Mouse (Mus musculus) testis, adult 2 months (tissue): Measurements from ENCODE around the gene Acot4. TPM values are rescaled to one million over a fixed set of nuclear protein-coding genes. Genes with fewer than 3 reads are reported as not detected.
A peak's percentile ranks its signal among the peaks of the same experiment; 100 is the strongest.
"Not testable (repeated sequence)": the region's sequence is repeated elsewhere in the genome, so short reads cannot be mapped to it uniquely, and the experiment has no call there.

Source experiments
- H3K27ac ChIP-seq: fragments of 200-500 bp; 2 replicates; pipeline ENCODE4 v1.5.1; 2012; ENCODE audit warnings: low read depth, low read length; ENCODE audit not compliant: control insufficient read depth, insufficient read depth
- H3K27me3 ChIP-seq: fragments of 200-500 bp; 2 replicates; pipeline ENCODE4 v1.6.1; 2012; ENCODE audit warnings: mild to moderate bottlenecking, low read length, moderate library complexity; ENCODE audit not compliant: control insufficient read depth, insufficient read depth
- H3K36me3 ChIP-seq: fragments of 200-500 bp; 2 replicates; pipeline ENCODE4 v1.6.1; 2012; ENCODE audit warnings: mild to moderate bottlenecking, low read length; ENCODE audit not compliant: control insufficient read depth, insufficient read depth
- H3K4me1 ChIP-seq: fragments of 200-500 bp; 2 replicates; pipeline ENCODE4 v1.6.1; 2012; ENCODE audit warnings: low read length; ENCODE audit not compliant: control insufficient read depth, insufficient read depth
- H3K4me3 ChIP-seq: fragments of 200-500 bp; 2 replicates; pipeline ENCODE4 v1.5.1; 2012; ENCODE audit warnings: low read depth, mild to moderate bottlenecking, low read length, moderate library complexity, mixed read lengths; ENCODE audit not compliant: control insufficient read depth
- CTCF ChIP-seq: fragments of 200-500 bp; IDR thresholded peaks from 2 replicates; pipeline ENCODE4 v1.5.1; 2012; ENCODE audit warnings: low read depth, mild to moderate bottlenecking, inconsistent platforms, low read length, moderate library complexity; ENCODE audit not compliant: control insufficient read depth, insufficient read depth, insufficient replicate concordance
- POLR2A ChIP-seq: fragments of 200-500 bp; IDR thresholded peaks from 2 replicates; pipeline ENCODE4 v1.6.1; 2012; ENCODE audit warnings: low read depth, mild to moderate bottlenecking, inconsistent platforms, low read length, moderate library complexity; ENCODE audit not compliant: control insufficient read depth
- polyA plus RNA-seq: library from polyadenylated mRNA; depleted of rRNA; stranded (reverse); fragments of >200 nt; gene quantifications from 2 replicates; pipeline ENCODE4 v1.2.3, GENCODE M21; 2012

The Acot4 gene
- polyA plus RNA-seq, 1 experiment: 0.11 TPM

GRCm38 (mm10) chr12:84023052-84023745 is 15.0 kb upstream of the Acot4 start:
- Histone ChIP-seq H3K27ac (no peak overlapping the region), H3K27me3 (no peaks in the 10 kb centered on the region)
- TF ChIP-seq CTCF (no peak), POLR2A (no peak)

DNA sequence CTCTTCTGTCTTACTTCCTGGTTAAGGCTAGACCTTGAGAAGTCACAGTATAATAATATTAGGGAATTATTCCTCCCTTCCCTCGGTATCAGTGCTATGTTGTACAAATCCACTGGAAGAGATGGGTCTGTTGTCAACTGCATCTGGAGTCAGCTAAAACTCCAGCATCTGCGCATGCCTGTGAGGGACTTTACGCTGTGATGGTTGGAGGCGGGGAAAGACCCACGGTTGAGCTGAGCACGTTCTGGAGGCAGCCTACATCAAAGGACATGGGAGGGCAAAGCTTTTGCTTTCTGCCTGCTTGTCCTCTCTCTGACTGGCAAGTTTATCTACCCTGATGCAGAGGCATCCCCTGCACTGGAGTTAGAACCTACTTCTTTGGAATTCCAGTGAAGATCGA is 12.3 kb upstream of the Acot4 start:
- TF ChIP-seq CTCF (no peak), POLR2A (no peak)
- Histone ChIP-seq H3K27ac (no peak overlapping the region), H3K27me3 (no peaks in the 10 kb centered on the region), H3K4me3 (peak overlapping the region; percentile 2), H3K4me1 (peaks cover 7% of the 10 kb centered on the region), H3K36me3 (no peaks in the 10 kb centered on the region)

More at GRCm38 (mm10) chr12:84023052-84023745, 15.0 kb upstream of the Acot4 start:
- Histone ChIP-seq H3K36me3 (no peaks in the 10 kb centered on the region), H3K4me1 (peaks cover 7% of the 10 kb centered on the region), H3K4me3 (no peak overlapping the region)

DNA sequence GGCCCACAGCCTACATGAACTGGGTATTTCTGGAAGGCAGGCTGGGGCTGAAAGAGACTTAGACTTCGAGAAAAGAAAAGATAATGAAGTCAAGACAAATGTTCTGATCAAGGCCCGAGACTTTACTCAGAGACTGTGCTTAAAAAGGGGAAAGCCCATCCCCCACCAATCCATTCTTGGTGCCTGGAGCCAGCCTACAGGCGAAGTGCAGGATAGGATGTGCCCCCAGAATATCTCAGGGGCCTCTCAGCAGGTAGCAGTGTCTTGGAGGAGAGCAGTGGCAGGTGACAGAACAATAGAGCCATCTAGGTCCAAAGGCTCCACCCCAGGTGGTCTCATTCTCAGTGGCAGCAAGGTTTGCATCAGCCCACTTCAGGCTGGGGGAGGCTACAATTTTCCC is 9.9 kb upstream of the Acot4 start:
- H3K4me1 ChIP-seq, H3K36me3 ChIP-seq, H3K27me3 ChIP-seq: not testable (repeated sequence)
- Histone ChIP-seq H3K27ac (peak overlapping the region; percentile 68; the same call in 1 of the 2 replicates), H3K4me3 (peak overlapping the region; percentile 11; the same call in 1 of the 2 replicates)

DNA sequence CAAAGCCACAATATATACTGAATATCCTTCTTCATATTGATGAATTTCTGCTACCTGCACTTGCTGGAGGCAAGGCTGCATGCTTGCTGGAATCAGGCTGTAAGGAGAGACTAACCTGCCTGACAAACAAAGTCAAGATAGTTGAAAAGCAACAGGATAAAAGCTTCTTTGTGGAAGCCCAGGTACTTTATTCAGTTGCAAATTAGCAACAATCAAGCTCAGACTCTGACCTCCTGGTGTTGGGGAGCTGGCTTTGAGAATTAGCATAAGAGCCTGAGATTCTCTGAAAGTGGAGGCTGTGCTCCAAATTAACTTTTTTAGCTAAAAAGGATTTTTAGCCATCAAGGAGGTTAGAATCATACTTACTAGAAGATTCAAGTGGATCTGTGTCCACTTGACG is 9.1 kb upstream of the Acot4 start:
- H3K27me3 ChIP-seq, H3K4me3 ChIP-seq, H3K27ac ChIP-seq, H3K36me3 ChIP-seq, H3K4me1 ChIP-seq: not testable (repeated sequence)

DNA sequence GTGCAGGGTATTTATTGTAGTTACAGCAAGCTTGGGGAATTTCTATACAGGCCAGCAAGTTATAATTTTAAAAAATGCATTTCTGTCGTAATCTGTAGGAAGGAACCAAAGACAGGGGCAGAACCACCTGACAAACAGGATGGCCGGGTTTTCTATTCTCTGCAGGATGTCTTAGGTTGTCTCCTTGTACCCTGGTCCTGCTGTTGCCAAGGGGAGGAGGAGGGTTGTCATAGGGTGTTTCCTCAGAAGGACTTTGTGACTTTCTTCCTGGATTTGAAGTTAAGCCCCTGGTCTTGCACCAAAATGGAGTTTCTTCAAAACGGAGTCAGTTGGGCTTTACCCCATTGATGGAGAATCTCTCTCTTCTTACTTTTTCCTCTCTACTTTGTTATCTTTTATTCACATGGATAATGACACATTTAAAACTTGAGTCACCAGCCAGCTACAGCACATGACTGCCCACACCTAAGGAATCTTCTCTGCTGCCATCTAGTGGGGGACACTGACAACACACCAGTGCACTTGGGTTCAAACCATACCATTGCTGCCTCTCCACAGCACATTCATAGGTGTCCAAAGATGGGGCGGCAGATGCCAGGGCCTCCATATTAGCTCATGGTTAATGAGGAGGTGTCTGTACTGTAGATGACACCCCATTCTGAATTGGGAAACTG is 7.4 kb upstream of the Acot4 start:
- H3K36me3 ChIP-seq: no peaks in the 10 kb centered on the region
- peaks cover 7% of the 10 kb centered on the region for H3K4me1 ChIP-seq
- H3K4me3 ChIP-seq: no peak overlapping the region
- H3K27ac ChIP-seq: no peak overlapping the region
- no peaks in the 10 kb centered on the region for H3K27me3 ChIP-seq
- TF ChIP-seq CTCF (peak; percentile 66; the same call in 1 of the 2 replicates), POLR2A (no peak)

DNA sequence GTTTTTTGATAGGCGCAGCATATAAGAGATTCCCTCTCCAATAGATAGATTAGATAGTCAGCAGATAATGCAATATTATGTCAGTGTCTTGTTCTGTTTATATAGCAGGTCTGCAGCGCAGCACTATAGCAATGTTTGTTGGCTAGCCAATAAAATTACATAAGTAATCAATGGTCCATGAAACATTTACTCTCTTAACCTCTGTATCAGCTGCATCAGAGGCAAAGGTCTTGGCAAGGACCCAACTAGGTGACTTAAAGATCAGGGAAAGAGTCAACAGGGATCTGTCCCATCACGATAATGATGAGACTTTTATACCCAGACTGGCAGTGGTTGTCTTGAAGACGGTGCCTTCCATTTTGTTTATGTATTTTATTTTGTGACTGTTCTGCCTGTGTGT is 5.3 kb upstream of the Acot4 start:
- H3K27ac ChIP-seq: no peak overlapping the region
- no peak overlapping the region for H3K4me3 ChIP-seq
- no peaks in the 10 kb centered on the region for H3K27me3 ChIP-seq
- H3K36me3 ChIP-seq: no peaks in the 10 kb centered on the region
- H3K4me1 ChIP-seq: no peaks in the 10 kb centered on the region
- no peak for TF ChIP-seq CTCF
- no peak for TF ChIP-seq POLR2A

DNA sequence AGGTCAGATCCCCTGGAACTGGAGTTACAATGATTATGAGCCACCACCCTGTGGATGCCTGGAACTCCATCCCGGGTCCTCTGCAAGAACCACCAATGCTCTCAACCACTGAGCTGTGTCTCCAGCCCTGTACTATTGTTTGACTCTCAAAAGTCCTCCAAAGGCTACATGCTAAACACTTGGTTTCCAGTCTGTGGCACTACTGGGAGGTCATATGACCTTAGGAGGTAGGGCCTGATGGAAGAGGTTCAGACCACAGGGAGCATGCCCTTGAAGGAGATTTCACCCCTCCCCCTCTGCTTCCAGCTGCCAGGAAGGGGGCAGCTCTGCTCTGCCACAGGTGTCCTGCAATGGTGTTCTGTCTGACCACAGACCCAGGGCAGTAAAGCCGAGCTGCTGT is 4.9 kb upstream of the Acot4 start:
- not testable (repeated sequence) for H3K4me1 ChIP-seq, H3K36me3 ChIP-seq, H3K27ac ChIP-seq, H3K4me3 ChIP-seq, H3K27me3 ChIP-seq

DNA sequence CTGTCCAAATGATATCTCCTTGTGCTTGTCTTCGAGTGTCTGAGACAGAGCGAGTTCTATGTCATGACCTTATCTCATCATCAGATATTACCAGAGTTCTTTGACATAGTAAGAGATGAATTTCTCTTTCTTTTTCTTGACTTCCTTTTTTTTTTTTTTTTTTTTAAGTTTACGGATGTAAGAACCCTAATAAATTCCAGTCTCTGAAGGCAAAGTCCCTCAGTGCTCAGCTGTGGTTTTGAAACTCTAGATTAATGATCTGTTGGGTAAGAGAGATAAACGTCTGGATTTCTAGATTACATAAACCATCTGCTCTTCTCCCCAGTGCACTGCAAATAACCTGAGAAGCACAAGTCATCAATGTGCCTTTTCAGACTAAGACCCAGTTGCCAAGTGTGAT is 4.1 kb upstream of the Acot4 start:
- Histone ChIP-seq H3K36me3 (no peaks in the 10 kb centered on the region), H3K27me3 (no peaks in the 10 kb centered on the region), H3K4me3 (no peak overlapping the region), H3K4me1 (peaks cover 5% of the 10 kb centered on the region), H3K27ac (no peak overlapping the region)
- TF ChIP-seq POLR2A (no peak), CTCF (no peak)

DNA sequence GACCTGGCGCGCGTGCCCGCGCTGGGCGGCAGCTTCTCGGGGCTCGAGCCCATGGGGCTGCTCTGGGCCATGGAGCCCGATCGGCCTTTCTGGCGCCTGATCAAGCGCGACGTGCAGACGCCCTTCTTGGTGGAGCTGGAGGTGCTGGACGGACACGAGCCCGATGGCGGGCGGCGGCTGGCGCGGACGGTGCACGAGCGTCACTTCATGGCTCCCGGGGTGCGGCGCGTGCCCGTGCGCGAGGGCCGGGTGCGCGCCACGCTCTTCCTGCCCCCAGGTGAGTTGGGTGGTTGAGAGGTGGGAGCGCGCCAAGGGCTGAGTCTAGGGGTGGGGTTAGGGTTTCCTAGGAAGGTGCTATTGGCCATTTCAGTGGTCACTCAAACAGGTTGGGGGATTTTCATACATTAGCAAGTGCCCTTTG is 522 bp downstream of the Acot4 start, which contains the start of gene Gm49366:
Gene Gm49366, plus strand, starts transcription at position 245 of the 421 bp plus-strand sequence.
- not testable (repeated sequence) for H3K36me3 ChIP-seq, H3K27me3 ChIP-seq, H3K27ac ChIP-seq, H3K4me1 ChIP-seq
- H3K4me3 ChIP-seq: peak within 1 kb of the TSS; percentile 61
